20 mouse cellular contexts compared by ENCODE assay signal in genomic region chr13:97366723-97367122, GRCm38 (mm10).
"Had no signal": no experiment of that assay in that cellular context is flagged by ENCODE, and none has a peak within 500 bp of the region (broad histone marks: within the 10 kb centered on the region; RNA-seq: fewer than 3 reads in every experiment).

No protein-coding gene starts in this region.

- H3K4me2 ChIP-seq: heart, embryonic 11.5 days; heart, embryonic 13.5 days; heart, embryonic 15.5 days; hindbrain, embryonic 13.5 days; hindbrain, embryonic 15.5 days; limb, embryonic 13.5 days had no signal

- H3K36me3 ChIP-seq: heart, embryonic 13.5 days; heart, embryonic 15.5 days; hindbrain, embryonic 13.5 days; hindbrain, embryonic 15.5 days; limb, embryonic 13.5 days had no signal

- ATAC-seq: hindbrain, postnatal 0 days; intestine, embryonic 16.5 days had no signal

- H3K27ac ChIP-seq: heart, adult 2 months; heart, embryonic 13.5 days; heart, embryonic 15.5 days; hindbrain, embryonic 15.5 days; hindbrain, postnatal 0 days; layer of hippocampus, adult 2 months; left cerebral cortex, adult 2 months; limb, embryonic 13.5 days had no signal

- H3K27me3 ChIP-seq: hindbrain, embryonic 13.5 days; hindbrain, embryonic 15.5 days had no signal

- H3K9me3 ChIP-seq: heart, embryonic 13.5 days; heart, embryonic 15.5 days; hindbrain, embryonic 13.5 days; hindbrain, embryonic 15.5 days; limb, embryonic 13.5 days had no signal

- H3K9ac ChIP-seq: heart, embryonic 13.5 days; heart, embryonic 15.5 days; hindbrain, embryonic 13.5 days; hindbrain, embryonic 15.5 days; limb, embryonic 13.5 days had no signal

- DNase-seq: gastrocnemius, postnatal 14 days; gastrocnemius, postnatal 36 days; heart, postnatal 14 days; heart, postnatal 36 days; kidney, adult 11 months; kidney, adult 8-10 months; kidney, postnatal 10 days; kidney, postnatal 25 days; kidney, postnatal 4 days had no signal

- H3K4me3 ChIP-seq: heart, adult 2 months; heart, embryonic 13.5 days; heart, embryonic 15.5 days; hindbrain, embryonic 13.5 days; hindbrain, embryonic 15.5 days; layer of hippocampus, adult 2 months; left cerebral cortex, adult 2 months; limb, embryonic 13.5 days had no signal
